Comparison of ENCODE assay signal across 23 mouse cellular contexts in genomic region chr12:82274576-82274975, GRCm38 (mm10).
A peak's percentile ranks its signal among the peaks of the same experiment; 100 is the strongest.
DNase-seq lines count a peak whose midpoint lies in the region; ATAC-seq and TF ChIP-seq lines count a peak whose summit lies in the region.
"Had no signal": no experiment of that assay in that cellular context is flagged by ENCODE, and none has a peak within 500 bp of the region (broad histone marks: within the 10 kb centered on the region; RNA-seq: fewer than 3 reads in every experiment).

No protein-coding gene starts in this region.

- peak; percentile 50 for TF ChIP-seq RAD21 in CH12.LX (IDR thresholded peaks at IDR 0.05; ENCODE audit: low read depth, low read length)

- no peak for TF ChIP-seq POLR2A in lung, adult 2 months (IDR thresholded peaks at IDR 0.05; ENCODE audit: borderline replicate concordance, extremely low read depth, low read depth, low read length)
- TF ChIP-seq POLR2A in CH12.LX (IDR thresholded peaks at IDR 0.05; ENCODE audit: low read depth, low read length): no peak

- H3K27me3 ChIP-seq in heart, embryonic 12.5 days (replicated peaks): no peaks in the 10 kb centered on the region
- no peaks in the 10 kb centered on the region for H3K27me3 ChIP-seq in intestine, postnatal 0 days (replicated peaks; ENCODE audit: control insufficient read depth, insufficient read depth, low read length)
- H3K27me3 ChIP-seq in intestine, embryonic 16.5 days (replicated peaks; ENCODE audit: control insufficient read depth, insufficient read depth, low read length): no peaks in the 10 kb centered on the region
- no peaks in the 10 kb centered on the region for H3K27me3 ChIP-seq in lung, embryonic 14.5 days (ENCODE audit: insufficient read depth, low read length)
- no peaks in the 10 kb centered on the region for H3K27me3 ChIP-seq in CH12.LX (replicated peaks)
- H3K27me3 ChIP-seq: embryonic facial prominence, embryonic 13.5 days; forebrain, embryonic 12.5 days; forebrain, embryonic 15.5 days had no signal

- ATAC-seq in heart, embryonic 12.5 days (ENCODE audit: insufficient number of reproducible peaks, low FRiP score): no peak
- no peak for ATAC-seq in intestine, postnatal 0 days
- no peak for ATAC-seq in intestine, embryonic 16.5 days
- no peak for ATAC-seq in lung, embryonic 14.5 days (ENCODE audit: insufficient read depth)
- ATAC-seq: forebrain, embryonic 15.5 days had no signal

- intact Hi-C loops in heart, postnatal 36 days (cut with DNase I): loop anchor here (5.0 kb wide), 1 partner anchor 102 kb away; no protein-coding TSS in a partner anchor

- 0 out of 2 replicates have a peak, but pooled peaks have one; percentile 8 for TF ChIP-seq EP300 in CH12.LX (IDR thresholded peaks at IDR 0.05; ENCODE audit: low read length)

- no peaks in the 10 kb centered on the region for H3K79me2 ChIP-seq in CH12.LX (replicated peaks; ENCODE audit: control insufficient read depth, extremely low read depth, insufficient read depth, poor library complexity, severe bottlenecking)

- H3K36me3 ChIP-seq in heart, embryonic 12.5 days: peaks cover 3% of the 10 kb centered on the region; the same call in 1 of the 2 replicates
- no peaks in the 10 kb centered on the region for H3K36me3 ChIP-seq in intestine, postnatal 0 days (ENCODE audit: control insufficient read depth, insufficient read depth)
- no peaks in the 10 kb centered on the region for H3K36me3 ChIP-seq in intestine, embryonic 16.5 days (ENCODE audit: control insufficient read depth, insufficient read depth, low read length)
- no peaks in the 10 kb centered on the region for H3K36me3 ChIP-seq in lung, embryonic 14.5 days (ENCODE audit: insufficient read depth)
- H3K36me3 ChIP-seq in CH12.LX (replicated peaks in 1 of 2; ENCODE audit: control insufficient read depth in 1 of 2, insufficient read depth in 1 of 2, low read length in 1 of 2): peaks cover 0 to 19% of the 10 kb centered on the region in 2 experiments
- H3K36me3 ChIP-seq: embryonic facial prominence, embryonic 13.5 days; forebrain, embryonic 12.5 days; forebrain, embryonic 15.5 days had no signal

- peak; percentile 22; the same call in 1 of the 2 replicates for TF ChIP-seq CTCF in intestine, postnatal 0 days (IDR thresholded peaks at IDR 0.05; ENCODE audit: low read depth)
- peak; percentile 4; the same call in 1 of the 2 replicates for TF ChIP-seq CTCF in lung, embryonic 14.5 days (IDR thresholded peaks at IDR 0.05; ENCODE audit: low read depth)
- TF ChIP-seq CTCF in lung, adult 2 months (IDR thresholded peaks at IDR 0.05; ENCODE audit: insufficient read depth, low read length): no peak
- peak in 1 of 2 experiments; percentile 58; a peak in 2 of 4 replicates for TF ChIP-seq CTCF in CH12.LX (conservative IDR thresholded peaks at IDR 0.05 in 1 of 2, IDR thresholded peaks at IDR 0.05 in 1 of 2; ENCODE audit: low read depth in 2 of 2, low read length in 2 of 2)

- dilution Hi-C loops in CH12.LX (cut with MboI; ENCODE audit: extremely low pct_ligation_motif_present, extremely low pct_unique_long_range_greater_than_20kb, low sequenced_read_pairs): no loop called here

- H3K4me1 ChIP-seq in heart, embryonic 12.5 days (replicated peaks): peaks cover 30% of the 10 kb centered on the region
- no peaks in the 10 kb centered on the region; the same call in 1 of the 2 replicates for H3K4me1 ChIP-seq in intestine, postnatal 0 days (replicated peaks; ENCODE audit: control insufficient read depth, insufficient read depth, low read length)
- H3K4me1 ChIP-seq in intestine, embryonic 16.5 days (ENCODE audit: control insufficient read depth, insufficient read depth, low read length): peaks cover 3% of the 10 kb centered on the region; the same call in 1 of the 2 replicates
- H3K4me1 ChIP-seq in lung, embryonic 14.5 days (ENCODE audit: insufficient read depth): 0 out of 2 replicates have a peak, but pooled peaks cover 3% of the 10 kb centered on the region
- peaks cover 5% of the 10 kb centered on the region; the same call in 1 of the 2 replicates for H3K4me1 ChIP-seq in lung, adult 2 months (ENCODE audit: control insufficient read depth, insufficient read depth, low read length)
- H3K4me1 ChIP-seq in CH12.LX (ENCODE audit: control insufficient read depth in 1 of 2, insufficient read depth in 2 of 2): peaks cover 0 to 23% of the 10 kb centered on the region in 2 experiments; a peak in 2 of 4 replicates
- H3K4me1 ChIP-seq: embryonic facial prominence, embryonic 10.5 days; forebrain, embryonic 12.5 days; forebrain, embryonic 15.5 days had no signal

- in situ Hi-C loops in CH12.LX (cut with MboI; ENCODE audit: low pct_ligation_motif_present, low pct_unique_long_range_greater_than_20kb, low sequenced_read_pairs): loop anchor here (25.0 kb wide), 1 partner anchor 287 kb away; no protein-coding TSS in a partner anchor

- H3K27ac ChIP-seq in heart, embryonic 12.5 days (ENCODE audit: poor library complexity, severe bottlenecking): 0 out of 2 replicates have a peak overlapping the region, but pooled peaks have one; percentile 33
- no peak overlapping the region for H3K27ac ChIP-seq in intestine, postnatal 0 days (ENCODE audit: low read depth, low read length)
- no peak overlapping the region for H3K27ac ChIP-seq in intestine, embryonic 16.5 days (ENCODE audit: low read length)
- H3K27ac ChIP-seq in lung, embryonic 14.5 days (ENCODE audit: low read depth): peak overlapping the region; percentile 75; the same call in 1 of the 2 replicates
- no peak overlapping the region for H3K27ac ChIP-seq in CH12.LX (ENCODE audit: insufficient read depth, low read depth)
- H3K27ac ChIP-seq: embryonic facial prominence, embryonic 10.5 days; embryonic facial prominence, embryonic 13.5 days; forebrain, embryonic 12.5 days; forebrain, embryonic 15.5 days; hindbrain, embryonic 14.5 days had no signal

- H3K9me3 ChIP-seq in heart, embryonic 12.5 days (replicated peaks): no peaks in the 10 kb centered on the region
- H3K9me3 ChIP-seq in intestine, postnatal 0 days (ENCODE audit: control insufficient read depth): no peaks in the 10 kb centered on the region
- H3K9me3 ChIP-seq in intestine, embryonic 16.5 days (ENCODE audit: control insufficient read depth, low read length): no peaks in the 10 kb centered on the region
- H3K9me3 ChIP-seq in lung, embryonic 14.5 days (ENCODE audit: low read depth, low read length): no peaks in the 10 kb centered on the region
- H3K9me3 ChIP-seq in CH12.LX (replicated peaks; ENCODE audit: low read length): no peaks in the 10 kb centered on the region
- H3K9me3 ChIP-seq: embryonic facial prominence, embryonic 10.5 days; embryonic facial prominence, embryonic 13.5 days; forebrain, embryonic 12.5 days; forebrain, embryonic 15.5 days had no signal

- DNase-seq in heart, postnatal 36 days: no peak
- DNase-seq in lung, embryonic 14.5 days: peak; percentile 22
- no peak for DNase-seq in lung, adult 2 months
- no peak for DNase-seq in CH12.LX (ENCODE audit: extremely low read depth)
- no peak for DNase-seq in layer of hippocampus, adult 8-10 months (ENCODE audit: low spot score in 2 of 2)
- DNase-seq: adrenal gland, adult 2 months; adrenal gland, postnatal 14 days; B cell, adult 2 months; cerebellum, adult 11-12 months; cerebellum, adult 8-10 months; cerebellum, postnatal 10 days; cerebellum, postnatal 36 days; embryo, embryonic 11 days; gastrocnemius, postnatal 25 days had no signal

- no peak overlapping the region for H3K4me3 ChIP-seq in heart, embryonic 12.5 days
- H3K4me3 ChIP-seq in intestine, postnatal 0 days (ENCODE audit: low read depth, low read length): no peak overlapping the region
- no peak overlapping the region for H3K4me3 ChIP-seq in intestine, embryonic 16.5 days (ENCODE audit: low read length)
- no peak overlapping the region for H3K4me3 ChIP-seq in lung, embryonic 14.5 days (ENCODE audit: low read depth, low read length)
- no peak overlapping the region for H3K4me3 ChIP-seq in lung, adult 2 months (replicated peaks; ENCODE audit: extremely low read depth, low read depth, low read length)
- H3K4me3 ChIP-seq in CH12.LX (replicated peaks in 1 of 3; ENCODE audit: low read depth in 2 of 3, low read length in 2 of 3, poor library complexity in 1 of 3): no peak overlapping the region
- H3K4me3 ChIP-seq: embryonic facial prominence, embryonic 10.5 days; embryonic facial prominence, embryonic 13.5 days; erythroblast, embryonic 14.5 days; forebrain, embryonic 12.5 days; forebrain, embryonic 15.5 days had no signal

- H3K4me2 ChIP-seq in heart, embryonic 12.5 days: no peak overlapping the region
- no peak overlapping the region for H3K4me2 ChIP-seq in intestine, postnatal 0 days (replicated peaks; ENCODE audit: low read depth)
- no peak overlapping the region for H3K4me2 ChIP-seq in intestine, embryonic 16.5 days (ENCODE audit: low read depth, low read length)
- no peak overlapping the region for H3K4me2 ChIP-seq in lung, embryonic 14.5 days
- H3K4me2 ChIP-seq in CH12.LX (ENCODE audit: insufficient read depth, low read depth, poor library complexity, severe bottlenecking): no peak overlapping the region
- H3K4me2 ChIP-seq: embryonic facial prominence, embryonic 13.5 days; forebrain, embryonic 12.5 days; forebrain, embryonic 15.5 days; hindbrain, embryonic 14.5 days had no signal

- 65% methylated on average over 5 of the region's 5 CpGs for WGBS in heart, embryonic 12.5 days
- WGBS in intestine, postnatal 0 days: 84% methylated on average over 5 of the region's 5 CpGs
- 72% methylated on average over 5 of the region's 5 CpGs for WGBS in intestine, embryonic 16.5 days
- WGBS in lung, embryonic 14.5 days: 70% methylated on average over 5 of the region's 5 CpGs
- 76% methylated on average over 5 of the region's 5 CpGs for WGBS in lung, adult 2 months

- no peak overlapping the region for H3K9ac ChIP-seq in heart, embryonic 12.5 days
- no peak overlapping the region for H3K9ac ChIP-seq in intestine, postnatal 0 days (ENCODE audit: low read depth, low read length)
- H3K9ac ChIP-seq in intestine, embryonic 16.5 days (ENCODE audit: low read depth, low read length): no peak overlapping the region
- H3K9ac ChIP-seq in lung, embryonic 14.5 days: no peak overlapping the region
- H3K9ac ChIP-seq in CH12.LX (ENCODE audit: insufficient read depth, low read depth): no peak overlapping the region
- H3K9ac ChIP-seq: embryonic facial prominence, embryonic 13.5 days; forebrain, embryonic 12.5 days; forebrain, embryonic 15.5 days; hindbrain, embryonic 14.5 days had no signal

TF ChIP-seq in CH12.LX, 34 proteins besides CTCF, POLR2A, EP300 and RAD21:
- TF ChIP-seq ZNF384 (IDR thresholded peaks at IDR 0.05; ENCODE audit: low read depth, low read length) (no peak), TCF12 (IDR thresholded peaks at IDR 0.05; ENCODE audit: low read depth, low read length) (0 out of 2 replicates have a peak, but pooled peaks have one; percentile 15), ZC3H11A (IDR thresholded peaks at IDR 0.05; ENCODE audit: low read depth, low read length) (peak; percentile 20; the same call in 1 of the 2 replicates), MAZ (IDR thresholded peaks at IDR 0.05; ENCODE audit: low read depth, low read length) (no peak), SMC3 (IDR thresholded peaks at IDR 0.05; ENCODE audit: low read depth, low read length) (peak; percentile 60), USF2 (conservative IDR thresholded peaks at IDR 0.05; ENCODE audit: low read depth, low read length) (no peak), IRF4 (IDR thresholded peaks at IDR 0.05; ENCODE audit: low read depth, low read length) (peak; percentile 64)
TF ChIP-seq in CH12.LX: peak in this region for 4.

Comparison
In these comparisons a context has a peak if more than half of its experiments do, and no peak if none do; other contexts are left out.
1. H3K27ac ChIP-seq: peak in heart, embryonic 12.5 days (single experiment) and lung, embryonic 14.5 days (single experiment); none in intestine, postnatal 0 days (single experiment), intestine, embryonic 16.5 days (single experiment) and CH12.LX (single experiment).